8 mouse cellular contexts compared by ENCODE assay signal in the genomic region with DNA sequence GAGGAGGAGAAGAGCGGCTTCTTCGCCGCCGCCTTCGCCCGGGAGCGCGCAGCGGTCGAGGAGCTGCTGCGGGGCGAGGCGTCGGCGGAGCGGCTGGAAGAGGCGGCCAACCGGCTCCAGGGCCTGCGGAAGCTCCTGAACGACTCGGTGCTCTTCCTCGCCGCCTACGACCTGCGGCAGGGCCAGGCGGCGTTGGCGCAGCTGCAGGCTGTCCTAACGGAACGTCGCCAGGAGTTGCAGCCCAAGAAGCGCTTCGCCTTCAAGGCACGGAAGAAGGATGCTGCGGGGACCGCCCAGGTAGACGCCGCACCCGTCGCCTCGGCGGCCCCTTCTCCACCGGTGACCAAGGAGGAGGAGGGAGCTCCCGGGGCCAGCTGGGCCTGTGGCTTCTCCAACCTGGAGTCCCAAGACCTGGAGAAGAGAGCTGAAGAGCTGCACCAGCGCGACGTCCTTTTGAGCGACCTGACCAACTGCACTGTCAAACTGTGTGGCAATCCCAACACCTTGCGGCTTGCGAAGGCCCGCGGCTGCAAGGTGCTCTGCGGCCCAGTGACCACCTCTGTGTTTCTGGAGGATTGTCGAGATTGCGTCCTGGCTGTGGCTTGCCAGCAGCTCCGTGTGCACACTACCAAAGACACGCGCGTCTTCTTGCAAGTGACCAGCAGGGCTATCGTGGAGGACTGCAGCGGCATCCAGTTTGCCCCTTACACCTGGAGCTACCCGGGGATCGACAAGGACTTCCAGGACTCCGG. TPM values are rescaled to one million over a fixed set of nuclear protein-coding genes. Genes with fewer than 3 reads are reported as not detected.
DNase-seq lines count a peak whose midpoint lies in the region; ATAC-seq and TF ChIP-seq lines count a peak whose summit lies in the region.

No protein-coding gene starts in this region.

- H3K27ac ChIP-seq in gastrocnemius, adult 2 months, result peak overlapping the region; percentile 98
- H3K27ac ChIP-seq in midbrain, postnatal 0 days (ENCODE audit: low read depth, low read length), result peak overlapping the region; percentile 93
- peak overlapping the region; percentile 62 for H3K27ac ChIP-seq in thymus, adult 2 months (ENCODE audit: control insufficient read depth, insufficient read depth, low read length)

- peak overlapping the region; percentile 84 for H3K4me2 ChIP-seq in midbrain, postnatal 0 days (ENCODE audit: low read depth, low read length, poor library complexity, severe bottlenecking)

- H3K4me3 ChIP-seq in gastrocnemius, adult 2 months, result peak overlapping the region; percentile 92
- H3K4me3 ChIP-seq in midbrain, postnatal 0 days (ENCODE audit: low read depth, low read length), result peak overlapping the region; percentile 62
- peak overlapping the region; percentile 82 for H3K4me3 ChIP-seq in thymus, adult 2 months (ENCODE audit: control insufficient read depth, insufficient read depth, low read length)

- 2% methylated on average over 49 of the region's 64 CpGs for WGBS in midbrain, postnatal 0 days
- 4% methylated on average over 64 of the region's 64 CpGs for WGBS in thymus, adult 2 months

- DNase-seq in ovary, adult 18-20 months (ENCODE audit: low spot score), result peak; percentile 25
- DNase-seq in ovary, postnatal 10 days (ENCODE audit: low spot score), result no peak
- DNase-seq in cerebellum, adult 8-10 months, result peak; percentile 64
- DNase-seq in gastrocnemius, adult 2 months, result peak; percentile 72
- DNase-seq in liver, result peak; percentile 59
- peak; percentile 33 for DNase-seq in midbrain, postnatal 0 days (ENCODE audit: low spot score)
- DNase-seq in thymus, adult 2 months, result peak; percentile 54

- H3K36me3 ChIP-seq in midbrain, postnatal 0 days (ENCODE audit: insufficient read depth, low read length), result peaks cover 3% of the 10 kb centered on the region; the same call in 1 of the 2 replicates
- no peaks in the 10 kb centered on the region for H3K36me3 ChIP-seq in thymus, adult 2 months (ENCODE audit: control insufficient read depth, insufficient read depth, low read length)

- H3K27me3 ChIP-seq in midbrain, postnatal 0 days (ENCODE audit: insufficient read depth, low read length), result no peaks in the 10 kb centered on the region
- H3K27me3 ChIP-seq in thymus, adult 2 months (ENCODE audit: control insufficient read depth, insufficient read depth, low read length), result no peaks in the 10 kb centered on the region

- H3K9me3 ChIP-seq in midbrain, postnatal 0 days (ENCODE audit: low read length), result no peaks in the 10 kb centered on the region

- intact Hi-C loops in gastrocnemius, adult 2 months (cut with DNase I), result loop anchor here (1.0 kb wide), 1 partner anchor 33 kb away; a partner anchor contains a TSS

- peak; percentile 17 for ATAC-seq in inflammation-experienced regulatory T-cells, adult 6 months
- ATAC-seq in midbrain, postnatal 0 days (ENCODE audit: low FRiP score), result peak; percentile 17

- H3K4me1 ChIP-seq in midbrain, postnatal 0 days (ENCODE audit: insufficient read depth, low read length), result peaks cover 16% of the 10 kb centered on the region
- H3K4me1 ChIP-seq in thymus, adult 2 months (replicated peaks; ENCODE audit: control insufficient read depth, insufficient read depth, low read length), result peaks cover 19% of the 10 kb centered on the region

- H3K9ac ChIP-seq in midbrain, postnatal 0 days (replicated peaks; ENCODE audit: low read length, poor library complexity, severe bottlenecking), result peak overlapping the region; percentile 92

- TF ChIP-seq POLR2A in thymus, adult 2 months (IDR thresholded peaks at IDR 0.05; ENCODE audit: control insufficient read depth, extremely low read depth, insufficient read depth, low read length, poor library complexity), result no peak

- TF ChIP-seq CTCF in gastrocnemius, adult 2 months (IDR thresholded peaks at IDR 0.05), result no peak
- peak; percentile 28; the same call in 1 of the 2 replicates for TF ChIP-seq CTCF in midbrain, postnatal 0 days (IDR thresholded peaks at IDR 0.05)
- no peak for TF ChIP-seq CTCF in thymus, adult 2 months (IDR thresholded peaks at IDR 0.05; ENCODE audit: borderline replicate concordance, control insufficient read depth, extremely low read depth, insufficient read depth, low read length, poor library complexity)

RNA-seq across cellular contexts. Expression of a gene that starts 0.5 kb away (rescaled TPM):
- total RNA-seq in gastrocnemius, adult 2 months (2021), result 1 to 10 TPM; 6.0 to 8.2 TPM
- 10 to 100 TPM in 1 of 3 experiments, 1 to 10 TPM in 2; 9.6 to 10.5 (median 9.9) TPM for polyA plus RNA-seq in inflammation-experienced regulatory T-cells, adult 6 months (2017; shearing (Covaris generic))
- total RNA-seq in midbrain, postnatal 0 days (2014; rRNA removed), result 43.1 and 46.3 TPM in 2 replicates
- 49.9 and 51.2 TPM in 2 replicates for polyA plus RNA-seq in midbrain, postnatal 0 days (2015; fragmentation: Nextera tagmentation; extraction: Ambion mirVana)
- polyA plus RNA-seq in thymus, adult 2 months (2012; rRNA removed), result 23.7 and 28.5 TPM in 2 replicates

RNA-seq across cellular contexts. Expression of a gene that starts 19.2 kb away (rescaled TPM):
- not detected for total RNA-seq in gastrocnemius, adult 2 months (2021)
- not detected for polyA plus RNA-seq in inflammation-experienced regulatory T-cells, adult 6 months (2017; shearing (Covaris generic))
- total RNA-seq in midbrain, postnatal 0 days (2014; rRNA removed), result not detected in 2 replicates
- polyA plus RNA-seq in midbrain, postnatal 0 days (2015; fragmentation: Nextera tagmentation; extraction: Ambion mirVana), result not detected in 2 replicates
- 0.09 and 0.15 TPM in 2 replicates for polyA plus RNA-seq in thymus, adult 2 months (2012; rRNA removed)

RNA-seq across cellular contexts. Expression of a gene that starts 32.7 kb away (rescaled TPM):
- 10 to 100 TPM; 11.9 to 13.4 TPM for total RNA-seq in gastrocnemius, adult 2 months (2021)
- polyA plus RNA-seq in inflammation-experienced regulatory T-cells, adult 6 months (2017; shearing (Covaris generic)), result 1 to 10 TPM; 7.6 to 9.2 (median 9.1) TPM
- total RNA-seq in midbrain, postnatal 0 days (2014; rRNA removed), result 31.2 and 31.6 TPM in 2 replicates
- 6.5 and 7.0 TPM in 2 replicates for polyA plus RNA-seq in midbrain, postnatal 0 days (2015; fragmentation: Nextera tagmentation; extraction: Ambion mirVana)
- polyA plus RNA-seq in thymus, adult 2 months (2012; rRNA removed), result 19.3 and 28.1 TPM in 2 replicates
